Mouse (Mus musculus): Measurements from ENCODE around the gene BC052040.

BC052040 gene

DNA sequence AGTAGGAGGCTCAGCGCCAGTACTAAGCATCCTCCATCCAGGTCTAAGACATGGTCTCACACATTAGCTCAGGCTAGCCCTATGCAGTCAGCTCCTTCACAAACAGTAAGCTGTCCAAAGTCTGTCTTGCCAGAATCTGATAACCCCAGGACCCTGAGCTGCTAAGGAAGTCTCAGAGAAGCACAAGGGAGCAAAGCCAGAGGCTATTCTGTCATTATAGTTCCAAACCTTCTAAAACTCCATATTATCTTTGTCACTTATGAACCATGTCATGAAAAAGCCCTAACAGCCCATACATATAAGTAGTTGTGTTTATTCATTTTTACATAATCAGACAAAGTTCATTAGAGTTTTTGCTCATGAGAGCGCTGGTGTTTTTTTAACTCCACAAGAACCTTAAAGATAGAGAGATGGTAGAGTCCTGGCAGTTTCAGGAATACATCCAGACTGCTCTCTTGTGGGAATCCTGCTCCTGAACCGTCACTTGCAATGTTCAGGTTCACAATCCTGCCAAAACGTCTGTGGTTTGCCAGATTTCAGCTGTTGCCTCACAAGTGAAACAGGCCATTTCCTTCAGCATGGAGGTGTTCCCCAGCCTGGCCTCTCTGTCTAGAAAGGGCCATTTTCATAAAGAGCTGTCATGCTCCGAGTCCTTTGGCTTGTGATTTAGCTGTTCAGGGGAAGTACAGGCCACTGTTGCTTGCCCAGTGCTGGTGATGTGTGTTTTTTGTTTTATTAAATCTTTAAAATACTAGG, 192.8 kb downstream of the BC052040 start:
- no peak for DNase-seq

DNA sequence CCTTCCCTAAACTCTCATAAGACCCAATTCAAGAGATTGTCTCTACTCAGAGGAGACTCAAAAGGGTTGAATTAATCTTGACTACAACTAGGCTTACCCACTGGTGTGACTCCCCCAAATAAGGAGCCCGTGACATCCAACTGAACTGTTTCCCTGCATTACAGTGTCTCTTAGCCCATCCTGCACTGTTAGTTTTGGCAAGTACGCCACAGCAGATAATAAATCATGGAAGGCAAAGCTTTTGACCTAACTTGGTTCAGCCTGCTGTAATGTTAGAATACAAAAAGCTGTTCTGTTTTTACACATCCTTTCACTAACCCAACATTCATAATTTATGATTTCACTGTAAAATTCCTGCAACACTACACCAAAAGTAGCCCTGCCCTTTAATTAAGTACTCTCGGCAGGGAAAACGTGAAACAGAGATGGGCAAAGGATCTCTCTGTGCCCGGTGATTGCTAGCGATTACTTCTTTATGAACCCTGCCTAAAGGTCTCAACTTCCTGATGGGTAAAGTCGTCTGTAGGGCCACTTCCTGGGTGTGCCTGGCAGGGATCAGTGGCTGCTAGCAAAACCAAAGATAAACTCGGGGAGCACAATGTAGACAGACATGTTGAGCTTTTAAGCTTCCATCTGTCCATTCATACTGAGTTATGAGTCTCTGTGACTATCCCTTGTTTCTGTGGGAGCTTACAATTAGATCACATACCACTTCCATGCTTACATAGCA, 194.1 kb downstream of the BC052040 start:
- no peak for DNase-seq

DNA sequence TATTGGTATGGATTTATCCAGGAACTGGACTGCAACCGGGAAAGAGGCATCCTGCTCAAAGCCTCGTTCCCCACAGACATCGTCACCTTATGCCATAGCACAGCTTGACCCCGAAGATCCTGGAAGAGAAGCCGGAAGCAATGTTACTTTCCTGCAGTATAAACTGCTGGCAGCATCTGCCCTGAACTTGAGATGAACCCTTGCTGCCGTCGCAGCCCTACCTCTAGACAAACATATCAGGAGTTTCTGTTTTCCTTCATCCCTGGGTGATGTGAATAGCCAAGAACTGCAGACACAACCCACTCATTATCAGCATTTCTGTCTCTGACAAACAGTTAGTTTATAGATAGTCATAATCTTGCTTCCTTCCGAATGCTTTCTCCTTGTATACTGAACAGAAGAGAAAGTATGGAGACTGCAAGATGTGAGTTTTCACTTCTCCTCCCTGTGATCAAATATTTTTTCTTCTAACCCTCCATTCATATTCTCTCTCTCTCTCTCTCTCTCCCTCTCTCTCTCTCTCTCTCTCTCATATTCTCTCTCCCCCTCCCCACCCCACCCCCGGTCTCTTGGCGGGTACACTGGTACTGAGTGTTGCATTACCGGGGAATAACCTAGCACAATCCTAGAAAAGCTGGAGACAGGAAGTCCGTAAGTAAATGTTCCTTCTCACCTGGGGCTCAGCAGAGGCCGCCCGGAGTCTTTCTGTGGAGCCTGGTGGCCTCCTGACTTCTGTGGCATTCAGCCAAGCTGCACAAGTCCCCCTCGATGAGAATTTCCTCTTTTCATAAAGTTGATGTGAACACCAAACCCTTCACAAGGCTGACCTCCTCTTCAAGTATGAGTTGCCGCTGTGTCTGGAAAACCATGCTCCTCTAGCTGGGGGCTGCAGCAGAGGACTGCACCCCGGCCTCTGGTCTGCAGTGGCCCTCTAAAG, 195.7 kb downstream of the BC052040 start:
- DNase-seq: peak; percentile 19

DNA sequence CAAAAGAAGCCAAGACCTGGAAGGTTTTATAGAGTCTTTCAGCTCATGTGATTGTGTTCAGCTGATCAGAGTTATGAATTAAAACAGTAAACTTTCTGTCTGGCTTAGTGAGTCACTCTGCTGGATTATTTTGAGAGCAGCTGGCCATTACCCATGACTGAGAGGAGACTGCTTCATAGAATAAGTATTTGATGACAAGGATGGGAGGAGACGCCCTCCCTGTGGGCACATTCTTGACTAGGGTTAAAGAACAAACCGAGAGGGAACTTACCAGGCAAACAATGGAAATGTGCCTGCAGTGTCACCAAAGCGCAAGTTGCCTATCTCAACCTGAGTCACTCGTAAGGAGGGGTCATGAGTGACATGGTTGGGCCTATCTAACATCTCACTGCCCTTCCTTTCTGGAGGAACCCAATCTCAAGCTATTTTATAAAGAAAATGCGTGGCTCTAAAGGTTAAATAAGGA, 199.1 kb downstream of the BC052040 start:
- no peak for DNase-seq

DNA sequence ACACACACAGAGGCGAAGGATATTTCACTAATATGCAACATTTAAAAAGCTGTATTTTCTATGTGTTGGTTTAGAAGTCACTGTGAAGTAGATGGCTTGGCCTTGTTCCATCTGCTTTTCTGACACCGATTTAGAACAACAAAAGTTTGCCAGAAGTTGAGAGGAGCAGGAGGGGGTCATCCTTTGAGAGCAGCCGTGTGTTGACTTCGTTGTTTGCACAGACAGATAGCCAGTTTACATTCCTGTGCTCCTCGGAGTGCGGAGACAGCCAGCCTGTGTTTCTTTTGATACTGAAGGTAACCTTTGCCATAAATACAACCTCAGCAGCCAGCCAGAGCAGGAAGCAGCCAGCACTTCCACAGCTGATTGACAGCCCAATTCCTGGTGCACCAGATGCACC, 204.2 kb downstream of the BC052040 start:
- no peak for DNase-seq

DNA sequence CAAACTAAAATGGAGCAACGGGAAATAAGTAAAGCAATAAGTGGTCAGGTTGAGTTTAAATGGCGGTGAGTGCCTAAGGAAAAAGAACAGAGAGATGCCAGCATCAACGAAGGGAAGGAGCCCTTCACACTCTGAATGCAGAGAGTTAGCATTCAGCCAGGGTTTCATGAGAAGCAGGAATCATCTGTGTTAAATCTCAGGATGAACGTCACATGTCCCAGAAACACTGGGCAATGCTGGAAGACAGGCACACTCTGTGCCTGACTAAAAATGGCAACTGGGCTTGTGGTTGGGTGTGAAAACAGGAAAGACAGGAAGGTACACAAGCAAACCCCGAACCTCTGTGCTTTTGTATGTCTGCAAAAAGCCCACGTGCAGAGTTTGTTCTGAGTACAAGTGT, 217.3 kb downstream of the BC052040 start:
- no peak for DNase-seq

DNA sequence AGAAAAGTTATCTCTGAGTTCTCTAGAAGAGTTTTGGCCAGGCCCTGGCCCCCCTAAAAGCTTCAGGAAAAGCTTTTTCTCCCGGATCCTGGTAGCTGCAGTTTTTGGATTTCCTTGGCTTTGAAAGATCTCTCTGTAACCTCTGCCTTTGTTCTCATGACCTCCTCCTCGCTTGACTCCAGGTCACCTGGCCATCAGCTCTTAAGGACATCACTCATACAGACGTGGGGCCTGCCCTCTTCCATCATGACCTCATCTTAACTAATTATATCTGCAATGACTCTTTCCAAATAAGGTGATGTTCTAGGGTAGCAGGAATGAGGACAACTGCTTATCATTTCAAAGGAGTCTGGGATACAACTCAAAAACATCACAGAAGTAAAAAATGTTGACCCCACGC, 226.9 kb downstream of the BC052040 start:
- DNase-seq: no peak

DNA sequence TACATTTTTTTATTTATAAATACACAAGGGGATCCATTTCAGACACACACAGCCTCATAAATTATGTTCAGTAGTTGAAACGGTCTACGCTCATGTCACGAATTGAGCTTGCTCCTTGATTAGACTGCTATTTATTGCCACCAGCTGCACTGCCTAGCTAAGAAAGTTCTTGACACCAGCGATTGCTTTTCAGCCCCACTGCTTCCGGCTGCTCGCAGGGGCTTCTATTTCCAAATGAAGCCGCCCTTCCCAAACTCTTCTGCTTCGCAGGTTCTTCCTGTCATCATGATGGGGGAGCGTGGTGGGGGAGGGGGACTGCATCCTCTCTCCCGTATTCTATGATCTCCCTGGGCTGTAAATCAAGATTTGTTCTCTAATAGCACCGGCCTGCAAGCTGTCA, 231.8 kb downstream of the BC052040 start:
- no peak for DNase-seq

DNA sequence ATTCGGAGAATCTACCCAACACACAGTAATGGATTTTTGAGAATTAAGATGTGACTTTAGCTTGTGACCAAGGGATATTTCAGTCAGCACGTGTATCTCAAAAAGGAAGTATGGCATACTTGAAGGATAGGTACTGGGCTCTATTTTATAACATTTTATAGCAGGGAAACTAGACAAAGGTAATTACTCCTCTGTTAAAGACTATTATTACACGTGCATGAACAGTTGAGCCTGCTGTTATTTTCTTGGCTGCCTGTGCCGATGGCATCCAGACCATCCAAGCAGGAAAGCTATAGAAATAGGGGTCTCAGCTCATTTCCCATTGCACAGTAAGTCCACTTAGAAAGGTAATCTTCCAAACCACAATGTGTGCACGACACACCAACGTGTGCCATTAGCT, 232.2 kb downstream of the BC052040 start:
- no peak for DNase-seq

DNA sequence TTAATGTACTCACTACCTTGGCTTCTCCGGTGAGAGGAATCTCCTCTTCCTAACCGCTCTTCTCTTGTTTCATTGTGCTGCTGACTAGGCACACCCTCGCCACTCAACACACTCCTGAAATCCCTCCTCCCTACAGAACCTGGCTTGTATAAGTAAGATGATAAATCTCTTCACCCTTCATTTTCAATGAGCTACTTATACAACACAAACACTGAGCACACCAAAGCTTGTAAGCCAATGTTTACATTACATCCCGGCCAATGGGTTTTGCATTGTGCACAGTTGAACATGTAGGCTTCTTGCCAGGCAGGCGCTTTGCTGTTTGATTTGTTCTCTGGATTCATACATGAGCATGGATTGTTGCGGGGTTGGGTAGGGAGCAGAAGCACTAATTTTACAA, 236.4 kb downstream of the BC052040 start:
- no peak for DNase-seq

DNA sequence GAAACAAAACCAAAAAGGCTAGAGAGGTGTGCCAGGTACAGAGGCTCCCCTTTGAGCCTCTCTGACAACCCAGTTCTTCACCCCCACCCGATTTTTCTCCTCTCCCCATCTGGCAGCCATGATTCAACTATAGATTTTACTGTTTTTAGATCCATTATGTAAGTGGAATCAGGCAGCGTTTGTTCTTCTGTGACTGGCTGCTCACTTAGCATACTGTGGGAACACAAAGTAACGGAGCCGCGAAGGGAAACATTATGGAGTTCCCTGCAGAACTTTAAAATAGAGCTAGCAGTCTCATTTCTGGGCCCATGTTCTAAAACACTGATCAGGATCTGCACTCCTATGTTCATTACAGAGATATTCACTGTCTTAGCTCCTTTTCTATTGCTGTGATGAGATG, 240.8 kb downstream of the BC052040 start:
- no peak for DNase-seq
